Mouse (Mus musculus) testis, postnatal 14 days (tissue): Measurements from ENCODE around the gene Dync1i1.
A peak's percentile ranks its signal among the peaks of the same experiment; 100 is the strongest.

ENCODE experiments used
- DNase-seq: peaks from one replicate; pipeline ENCODE4 v3.0.0; 2021; ENCODE audit warnings: low spot score

The Dync1i1 gene

DNA sequence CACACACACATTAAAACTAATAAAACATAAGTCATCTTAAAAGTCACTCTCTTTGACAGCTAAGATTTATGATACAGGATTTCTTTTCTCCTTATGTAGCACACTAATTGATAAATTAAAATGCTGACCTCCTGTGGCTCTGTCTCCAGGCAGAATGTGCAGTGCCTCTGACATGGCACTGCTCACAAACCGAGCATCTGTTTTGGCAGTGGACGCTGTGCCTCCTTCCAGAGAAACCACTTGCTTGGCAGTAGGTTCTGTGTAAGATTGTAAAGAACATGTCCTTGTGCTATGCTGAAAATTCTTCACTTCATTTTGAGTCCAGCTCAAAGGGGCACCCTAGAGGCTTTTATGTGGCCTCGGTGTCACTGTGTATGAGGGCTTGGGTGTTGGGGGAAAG, 50.0 kb downstream of the Dync1i1 start:
- DNase-seq, result peak; percentile 9

DNA sequence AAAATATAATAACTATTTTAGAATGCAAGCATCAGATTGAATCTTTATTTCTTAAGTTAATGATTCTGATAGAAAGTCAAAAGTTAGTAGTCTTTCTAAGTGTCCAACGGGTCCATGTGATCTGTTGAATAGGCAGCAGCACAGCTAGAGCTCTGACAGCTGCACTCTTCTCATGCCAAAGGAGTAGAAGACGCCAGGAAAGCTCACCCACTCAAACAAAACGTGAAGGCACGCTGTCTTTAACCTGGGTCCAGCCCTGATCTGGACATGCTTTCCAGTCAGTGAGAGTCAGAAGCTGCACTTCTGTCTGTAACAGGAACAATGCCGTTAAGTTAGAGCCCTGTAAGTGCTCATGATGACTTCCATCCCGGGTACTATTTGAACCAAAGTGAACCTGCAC, 56.3 kb downstream of the Dync1i1 start:
- DNase-seq, result no peak

DNA sequence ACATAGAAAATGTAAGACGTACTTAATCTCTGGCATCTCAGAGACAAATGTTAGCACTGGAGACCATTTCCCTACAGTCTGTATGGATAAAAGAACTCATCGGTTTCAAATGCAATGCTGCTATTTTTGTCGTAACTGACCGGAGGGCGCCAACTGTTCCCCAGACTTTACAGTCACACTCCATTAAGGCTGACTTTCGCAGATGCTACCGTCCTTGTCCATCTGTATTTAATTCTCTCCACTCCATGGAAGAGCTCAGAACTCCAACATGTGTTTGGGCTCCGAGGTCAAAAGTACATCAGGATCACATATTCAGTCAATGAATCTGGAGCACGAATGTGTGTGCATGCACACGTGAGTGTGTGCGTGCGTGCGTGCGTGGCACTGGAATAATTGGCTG, 58.4 kb downstream of the Dync1i1 start:
- DNase-seq, result no peak

DNA sequence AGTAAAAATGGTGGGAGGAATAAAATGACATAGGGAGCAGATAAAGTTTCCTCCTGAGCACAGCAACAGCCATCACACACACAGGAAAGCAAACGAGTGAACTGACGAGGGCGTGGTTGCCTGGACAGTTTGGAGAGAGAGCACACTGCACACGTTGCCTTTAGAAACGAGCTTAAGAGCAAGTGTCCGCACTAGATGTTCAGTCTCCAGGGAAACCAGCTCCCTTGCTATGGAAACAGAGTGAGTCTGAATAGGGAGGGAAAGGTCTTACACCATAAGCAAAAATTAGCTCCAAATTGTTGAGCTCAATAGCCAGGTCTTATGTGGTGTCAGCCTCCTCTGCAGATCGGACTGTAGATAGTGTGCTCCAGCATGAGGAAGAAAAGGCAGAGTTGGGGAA, 65.2 kb downstream of the Dync1i1 start:
- DNase-seq, result no peak

DNA sequence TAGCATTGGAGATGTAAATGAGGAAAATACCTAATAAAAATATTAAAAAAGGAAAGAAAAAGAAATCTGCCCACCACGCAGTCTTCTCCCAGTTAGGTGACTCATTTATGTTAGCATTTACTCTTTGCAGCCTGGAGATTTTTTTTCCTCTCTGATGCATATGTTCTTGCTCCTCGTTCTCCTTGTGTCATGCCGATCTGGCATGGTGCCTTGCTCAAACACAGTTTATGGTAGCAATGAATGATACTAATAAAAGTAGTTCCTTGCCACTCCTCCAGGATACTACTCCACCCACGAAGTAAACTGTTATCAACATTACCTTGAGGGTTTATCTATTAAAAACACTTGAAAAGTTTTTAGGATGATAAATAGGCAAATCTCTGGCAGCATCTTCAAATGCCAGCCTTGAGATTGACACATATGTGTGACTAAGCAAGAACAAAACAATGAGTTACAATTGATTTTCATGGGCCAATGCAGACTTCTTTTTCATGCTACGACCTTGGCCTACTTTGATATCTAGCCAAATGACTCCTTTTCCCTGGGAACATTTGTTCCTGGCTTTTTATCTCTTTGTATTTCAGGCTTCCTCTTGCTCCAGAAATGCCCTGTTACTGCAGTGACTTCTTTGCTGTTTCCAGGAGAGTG, 68.8 kb downstream of the Dync1i1 start:
- peak; percentile 60 for DNase-seq

DNA sequence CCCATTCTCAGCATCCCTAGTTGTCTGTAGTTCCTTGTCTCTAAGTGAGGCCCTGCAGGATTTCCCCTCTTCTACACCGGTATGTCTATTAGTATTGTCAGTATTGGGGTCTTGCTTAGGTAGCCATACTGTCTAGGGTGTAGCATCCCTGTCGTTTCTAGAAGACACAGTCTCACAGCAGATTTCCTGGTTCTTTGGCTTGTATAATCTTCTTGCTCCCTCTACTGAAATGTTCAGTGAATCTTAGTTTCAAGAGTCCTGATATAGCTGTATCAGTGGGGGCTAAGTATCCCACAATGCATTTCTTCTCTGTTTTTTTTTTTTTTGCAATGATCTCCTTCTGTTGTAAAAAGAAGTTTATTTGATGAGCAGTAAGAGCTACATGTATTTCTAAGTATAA, 69.9 kb downstream of the Dync1i1 start:
- DNase-seq, result no peak

DNA sequence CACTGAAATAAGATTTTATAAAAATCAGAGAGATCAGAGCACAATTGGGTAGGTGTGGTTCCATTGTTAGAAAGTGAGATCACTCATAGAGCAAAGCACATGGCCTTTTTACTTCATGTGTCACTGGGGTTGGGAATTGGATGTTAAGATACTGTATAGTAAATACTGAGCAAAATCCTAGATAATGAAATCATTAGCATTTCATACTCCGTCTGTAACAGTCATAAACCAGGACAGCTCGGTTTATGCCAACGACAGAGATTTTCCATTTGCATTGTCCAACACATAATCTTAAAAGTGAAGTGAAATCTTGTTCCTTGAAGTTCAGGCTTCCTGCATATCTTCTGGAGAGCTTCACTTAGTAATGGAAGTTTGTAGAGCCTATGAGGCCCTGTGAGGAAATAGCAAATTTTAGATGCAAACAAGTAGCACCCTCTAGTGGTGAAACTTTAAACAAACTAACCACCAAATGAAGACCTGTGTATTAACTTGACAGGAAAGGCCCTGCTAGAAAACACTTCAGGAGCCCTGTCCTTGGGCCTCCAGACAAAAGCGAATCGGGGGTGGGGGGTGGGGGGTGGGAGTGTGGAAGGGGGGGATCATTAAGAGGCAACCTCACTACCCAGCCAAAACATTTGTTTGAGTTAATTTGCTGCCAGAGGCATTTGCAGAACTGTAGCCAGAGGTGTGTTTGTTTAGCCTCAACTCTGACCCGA, 76.8 kb downstream of the Dync1i1 start:
- DNase-seq, result peak; percentile 15

DNA sequence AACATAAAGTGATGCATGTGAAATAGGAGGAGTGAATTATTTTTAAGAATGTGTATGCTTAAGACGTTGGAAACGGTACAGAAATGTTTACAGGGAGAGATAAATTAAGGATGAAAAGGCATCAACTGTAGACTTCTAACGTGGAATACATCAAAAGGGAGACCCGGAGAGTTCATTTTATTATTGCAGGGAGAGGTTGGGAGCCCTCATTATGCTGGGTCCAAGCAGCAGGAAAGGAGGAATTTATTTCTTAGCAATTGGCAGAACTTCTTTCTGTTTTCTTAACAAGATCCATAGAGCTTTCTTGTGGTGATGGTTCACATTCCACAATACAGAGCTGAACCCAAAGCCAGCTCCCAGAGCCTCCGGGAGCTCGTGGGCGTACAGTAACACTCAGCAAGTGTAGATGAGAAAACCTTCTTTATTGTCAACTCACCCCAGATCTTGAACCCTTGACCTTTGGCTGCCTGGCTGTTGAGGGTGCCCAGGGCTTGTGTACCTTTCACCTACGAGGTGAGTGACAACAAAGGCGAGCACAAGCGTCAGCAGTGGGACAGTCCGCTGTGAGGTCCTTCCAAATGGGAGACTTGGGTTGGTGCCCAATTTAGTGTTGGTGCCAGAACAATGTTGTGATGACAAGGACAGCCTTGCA, 77.5 kb downstream of the Dync1i1 start:
- DNase-seq, result no peak

DNA sequence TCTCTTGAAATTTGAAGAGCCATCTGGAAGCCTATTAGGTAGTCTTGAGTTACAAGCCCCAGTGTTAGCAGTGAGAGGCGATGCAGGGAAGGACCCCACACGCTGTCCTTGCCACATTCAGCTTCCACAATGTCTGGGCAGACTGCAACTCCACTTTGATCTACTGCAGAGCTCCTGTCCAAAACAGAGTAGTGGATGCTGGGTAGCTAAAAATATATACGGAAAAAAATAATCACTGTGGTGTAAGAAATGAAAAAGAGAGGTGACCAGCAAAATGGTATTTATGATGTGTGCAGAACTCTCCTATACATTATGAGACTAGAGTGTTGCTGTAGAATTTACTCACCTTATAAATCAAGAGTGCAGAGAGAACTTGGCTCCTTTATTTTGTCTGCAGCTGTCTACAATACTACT, 82.6 kb downstream of the Dync1i1 start:
- DNase-seq, result no peak

DNA sequence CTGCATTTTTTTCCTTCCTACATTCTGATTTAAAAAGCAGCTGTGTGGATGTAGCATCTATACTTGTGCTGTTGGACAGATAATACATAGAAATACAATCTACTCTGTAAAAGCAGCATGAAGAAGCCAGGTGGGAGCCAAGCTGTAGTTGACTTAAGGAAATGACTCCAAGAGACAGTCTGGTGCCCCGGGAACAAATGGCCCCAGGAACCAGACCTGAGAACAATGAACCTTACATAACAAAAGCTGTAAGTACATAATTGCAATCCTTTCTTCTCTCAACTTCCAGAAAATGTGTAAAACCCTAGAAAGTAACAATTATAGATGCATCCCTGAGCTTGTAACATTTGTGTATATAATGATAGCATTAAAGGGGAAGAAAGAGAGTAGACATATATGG, 86.6 kb downstream of the Dync1i1 start:
- DNase-seq, result no peak

DNA sequence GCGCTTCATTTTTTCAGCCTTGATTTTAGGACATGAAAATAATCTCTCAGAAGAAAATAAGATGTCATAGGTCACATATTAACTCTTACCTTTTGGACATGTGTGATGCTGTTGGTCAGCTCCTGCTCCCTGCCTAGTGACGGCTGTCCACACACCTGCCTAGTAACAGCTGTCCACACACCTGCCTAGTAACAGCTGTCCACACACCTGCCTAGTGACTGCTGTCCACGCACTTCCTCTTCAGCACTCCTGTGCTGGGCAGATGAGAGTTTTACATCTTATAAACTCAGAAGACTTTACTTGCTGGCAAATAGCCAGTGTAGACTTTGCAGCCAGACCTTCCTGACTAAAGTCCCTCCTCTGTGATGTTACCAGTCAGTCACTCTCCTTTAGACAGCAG, 94.2 kb downstream of the Dync1i1 start:
- no peak for DNase-seq

DNA sequence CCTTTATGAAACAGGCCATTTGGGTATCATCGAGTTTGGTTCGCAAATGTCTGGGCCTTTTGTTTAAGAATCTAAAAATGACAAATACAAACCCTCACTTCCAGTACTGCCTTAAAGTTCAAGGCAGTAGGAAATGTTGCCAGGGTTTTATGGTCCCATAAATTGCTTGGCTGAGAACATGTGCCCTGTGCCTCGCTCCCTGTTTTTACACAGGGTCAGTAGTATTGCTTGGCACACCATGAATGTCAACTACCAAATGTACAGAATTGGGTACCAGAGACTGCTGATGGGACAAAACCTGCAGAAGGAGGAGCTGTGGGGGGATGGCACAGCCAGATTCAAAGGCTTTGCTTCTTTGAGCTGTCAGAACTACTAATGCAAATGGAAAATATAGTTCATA, 100.0 kb downstream of the Dync1i1 start:
- DNase-seq, result no peak

DNA sequence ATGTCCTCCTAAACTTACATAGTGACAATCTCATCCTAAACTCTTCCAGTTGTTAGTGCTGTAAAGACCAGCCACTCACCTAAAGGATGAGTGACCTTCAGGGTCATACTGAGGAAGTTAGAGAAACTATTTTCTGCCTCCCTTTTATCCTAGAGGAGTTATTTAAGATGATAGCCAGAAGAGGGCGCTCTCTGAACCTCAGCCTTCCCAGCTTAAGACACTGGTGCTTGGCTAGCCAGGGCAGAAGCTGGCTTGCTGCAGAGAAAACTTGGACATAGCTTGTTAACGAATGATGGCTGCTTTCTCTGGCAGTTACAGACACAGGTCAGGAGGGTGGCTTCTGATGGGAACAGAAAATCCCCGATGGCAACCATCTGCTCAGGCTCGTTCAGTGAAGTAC, 101.6 kb downstream of the Dync1i1 start:
- no peak for DNase-seq

DNA sequence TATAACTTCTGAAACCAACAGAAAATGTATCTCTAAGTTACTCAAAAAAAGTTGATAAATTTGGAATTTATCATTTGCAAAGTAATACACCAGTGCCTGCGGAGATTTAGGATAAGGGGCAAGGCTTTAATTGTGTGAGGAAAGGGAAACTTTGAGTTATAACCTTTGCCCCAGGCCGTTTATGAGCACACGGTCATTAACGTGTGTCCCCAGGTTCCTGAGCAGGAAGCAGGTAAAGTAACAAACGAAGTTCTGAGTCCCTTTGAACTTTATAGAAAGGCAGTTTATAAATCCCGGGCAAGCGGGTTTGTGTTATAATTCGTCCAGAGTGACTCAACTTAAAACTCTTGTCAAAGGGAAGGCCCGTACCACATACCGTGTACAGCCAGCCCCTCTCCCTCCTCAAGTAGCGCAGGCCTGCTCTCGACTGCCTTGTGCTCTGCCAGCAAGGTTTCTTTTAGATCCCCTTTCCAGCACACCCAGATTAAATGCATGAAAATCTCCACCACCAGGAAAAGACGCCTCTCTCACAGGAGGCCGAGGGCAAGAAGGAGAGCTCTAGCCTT, 103.1 kb downstream of the Dync1i1 start:
- no peak for DNase-seq

DNA sequence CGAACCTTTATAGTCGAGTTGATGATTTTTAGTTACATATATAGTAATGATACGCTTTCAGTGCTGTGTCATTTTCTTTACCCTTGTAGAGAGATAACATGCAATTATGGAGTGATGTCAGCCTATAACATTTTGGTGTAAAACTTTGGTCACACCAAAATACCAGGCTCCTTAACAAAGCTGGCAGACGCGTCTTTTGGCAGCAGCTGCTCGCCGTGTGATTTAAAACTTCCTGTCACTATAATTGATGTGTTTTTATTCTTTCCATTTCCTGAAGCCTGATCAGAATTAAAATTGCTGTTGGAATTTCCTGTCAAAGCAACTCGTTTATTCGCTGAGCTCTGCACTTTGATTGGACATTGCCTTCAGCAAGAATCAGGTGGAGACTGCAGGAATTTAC, 103.7 kb downstream of the Dync1i1 start:
- no peak for DNase-seq

DNA sequence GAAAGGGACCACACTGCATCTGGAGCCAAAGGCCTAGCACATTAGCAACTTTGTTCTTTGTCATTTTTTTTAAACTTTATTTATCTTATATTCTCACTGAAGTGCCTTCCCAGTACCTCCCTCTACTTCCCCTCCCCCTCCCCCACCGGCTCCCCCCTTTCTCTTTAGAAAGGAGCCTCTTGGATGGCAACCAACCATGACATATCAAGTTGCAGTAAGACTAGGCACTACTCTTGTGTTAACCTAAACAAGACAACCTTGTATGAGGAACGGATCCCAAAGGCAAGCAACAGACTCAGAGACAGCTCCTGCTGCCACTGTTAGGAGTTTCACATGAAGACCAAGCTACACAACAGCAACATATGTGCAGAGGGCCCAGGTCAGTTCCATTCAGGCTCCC, 105.3 kb downstream of the Dync1i1 start:
- DNase-seq, result no peak

DNA sequence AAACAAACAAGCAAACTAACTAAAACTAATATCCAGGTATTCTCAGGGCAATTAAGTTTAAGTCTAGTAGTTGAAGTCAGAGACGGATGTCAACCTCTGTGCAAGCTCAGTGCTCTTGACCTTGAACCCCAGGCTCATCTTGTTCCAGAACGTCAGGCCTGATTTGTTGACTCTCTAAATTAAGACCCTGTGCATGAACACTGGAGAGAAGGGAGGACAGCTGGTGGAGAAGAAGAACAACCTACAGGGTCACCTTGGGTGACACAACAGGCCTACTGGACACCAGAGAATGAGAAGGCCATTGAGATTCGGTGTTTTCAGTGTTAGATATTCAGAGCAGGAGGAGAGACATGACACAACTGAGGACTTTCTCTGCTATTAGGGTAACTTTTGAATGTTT, 105.8 kb downstream of the Dync1i1 start:
- DNase-seq, result no peak

DNA sequence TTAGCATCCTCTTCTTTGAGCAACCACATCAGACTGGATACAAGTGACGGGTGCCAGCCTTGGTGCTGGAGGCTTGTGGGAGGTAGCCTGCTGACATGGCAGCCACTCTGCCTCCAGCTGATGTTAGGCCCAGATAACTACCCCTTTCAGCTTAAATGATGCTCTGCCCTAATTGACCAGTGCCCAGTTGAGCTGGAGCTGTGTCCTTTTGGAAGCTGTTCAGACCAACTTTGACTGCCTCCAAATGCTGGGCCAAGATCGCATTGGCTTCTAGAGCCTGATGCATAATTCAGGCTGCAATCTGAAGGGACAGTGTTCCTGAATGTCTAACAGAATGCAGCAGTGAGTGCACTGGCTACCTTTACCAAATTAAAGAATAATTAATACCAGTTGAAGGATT, 107.4 kb downstream of the Dync1i1 start:
- no peak for DNase-seq

DNA sequence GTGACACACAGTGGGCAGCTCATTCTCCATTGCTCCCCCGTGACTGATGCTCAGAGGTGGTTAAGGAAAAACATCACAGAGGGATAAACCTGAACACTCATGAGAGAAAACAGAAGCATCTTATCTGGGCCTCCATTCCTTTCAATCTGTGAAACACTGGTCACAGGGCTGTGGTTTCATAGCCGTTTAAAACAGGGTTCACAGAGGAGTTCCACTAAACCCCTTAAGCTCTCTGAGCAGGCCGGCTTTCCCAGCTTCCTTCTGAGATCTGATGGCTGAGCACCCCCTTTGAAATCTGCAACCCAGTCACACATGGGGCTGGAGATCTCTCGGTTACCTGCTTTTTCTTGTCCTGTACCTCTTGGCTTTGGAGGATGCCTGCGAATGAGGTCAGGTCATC, 117.0 kb downstream of the Dync1i1 start:
- no peak for DNase-seq

DNA sequence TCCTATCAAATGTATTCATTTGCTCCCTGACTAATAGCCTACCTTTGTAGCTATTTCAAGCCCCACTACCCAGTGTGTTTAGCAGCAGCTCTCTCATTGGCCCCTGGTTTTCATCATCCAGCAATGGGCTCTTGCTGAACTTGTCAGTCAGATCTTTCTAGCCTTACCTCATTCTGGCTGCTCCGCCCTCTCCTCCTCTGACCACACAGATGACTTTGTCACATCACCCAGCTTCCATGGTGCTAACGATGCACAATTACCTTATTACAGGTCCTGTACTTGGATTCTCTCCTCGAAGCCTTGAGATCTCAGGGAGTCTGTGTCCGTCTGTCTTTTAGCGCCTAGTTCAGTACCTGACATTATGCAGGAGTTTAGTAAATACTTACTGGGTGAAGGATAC, 120.7 kb downstream of the Dync1i1 start:
- no peak for DNase-seq

DNA sequence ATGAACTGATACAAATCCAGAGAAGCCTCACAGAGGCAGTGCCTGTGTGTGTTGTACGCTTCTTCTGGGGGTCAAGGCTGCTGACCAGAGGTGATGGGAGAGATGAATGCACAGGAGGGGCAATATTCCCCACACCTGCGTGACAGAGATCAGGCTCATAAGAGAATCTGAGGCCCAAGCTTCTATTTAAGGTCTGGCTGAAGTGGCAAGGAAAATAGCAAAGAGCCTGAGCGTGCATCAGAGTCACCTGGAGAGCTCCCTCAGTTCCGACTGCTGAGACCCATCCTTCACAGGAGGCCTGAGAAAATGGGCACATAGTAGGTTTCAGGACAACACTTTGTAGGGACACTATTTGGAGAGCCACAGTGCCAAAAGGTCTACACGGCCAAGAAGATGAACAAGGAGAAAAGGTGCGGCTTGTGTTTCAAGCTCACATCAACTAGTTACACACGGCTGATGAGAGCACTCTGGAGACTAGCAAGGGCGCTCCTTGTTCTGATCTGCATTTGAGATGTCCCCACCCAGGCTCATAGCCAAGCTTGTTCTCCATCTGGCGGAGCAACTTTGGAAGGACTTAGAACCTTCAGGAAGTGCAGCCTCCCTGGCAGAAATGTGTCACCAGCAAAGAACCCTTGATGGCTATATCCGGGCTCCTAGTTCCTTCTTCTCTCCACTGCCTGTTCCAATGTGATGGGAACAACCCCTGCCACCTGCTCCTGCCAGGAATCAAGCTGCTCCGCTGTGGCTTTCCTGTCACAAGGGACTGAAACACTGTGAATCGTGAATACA, 128.8 kb downstream of the Dync1i1 start:
- DNase-seq, result no peak

DNA sequence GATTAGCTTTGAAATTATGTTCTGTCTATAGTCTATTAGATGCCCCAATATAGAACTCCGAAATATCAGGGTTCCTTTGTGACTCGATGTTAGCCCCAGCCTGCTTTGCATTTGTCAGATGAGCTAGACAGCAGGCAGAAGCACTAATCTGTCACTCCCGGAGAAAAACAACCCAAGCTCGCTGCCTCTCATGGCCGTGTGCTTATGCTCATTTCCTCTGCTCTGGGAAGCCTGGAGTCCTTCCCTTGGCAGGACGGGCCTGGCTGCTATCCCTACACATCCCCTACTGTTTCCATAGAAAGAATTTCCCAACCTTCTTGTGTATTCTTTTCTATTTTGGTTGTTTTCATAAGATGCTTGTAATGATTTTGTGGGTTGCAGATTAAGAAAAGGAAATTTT, 130.1 kb downstream of the Dync1i1 start:
- DNase-seq, result no peak
